Mouse (Mus musculus): ENCODE results near the gene Brca2.

DNA sequence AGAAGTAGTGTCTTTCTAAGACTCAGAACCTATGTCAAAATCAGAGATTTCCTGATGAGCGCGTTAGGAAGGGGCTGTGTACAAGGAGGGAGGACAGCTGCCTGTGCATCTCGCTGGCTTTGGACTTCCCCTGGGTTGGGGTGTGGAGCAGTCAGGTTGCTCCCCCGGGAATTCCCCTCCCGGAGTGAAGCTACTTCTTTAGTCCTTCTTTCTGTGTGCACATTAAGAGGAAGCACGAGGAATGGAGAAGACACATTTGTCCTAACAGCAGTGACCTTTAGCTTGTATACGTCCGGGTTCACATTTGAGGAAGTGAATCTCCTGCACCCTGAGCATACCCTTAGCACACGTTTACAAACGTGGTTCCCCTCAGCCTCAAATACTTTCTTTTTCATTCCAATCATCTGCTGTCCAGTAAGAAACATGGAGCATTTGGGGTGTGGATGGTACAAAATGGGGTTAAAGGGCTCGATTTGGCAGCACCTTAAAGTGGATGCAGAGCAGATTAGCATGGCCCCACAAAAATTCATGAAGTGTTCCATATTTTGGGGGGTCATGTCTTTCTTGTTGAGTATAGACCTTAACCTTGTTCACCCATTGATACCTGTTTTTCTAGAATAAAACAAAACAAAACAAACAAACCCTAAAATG lies 73.1 kb downstream of the Brca2 start:
- TF ChIP-seq CTCF (IDR thresholded peaks at IDR 0.05) (no peak), EP300 (IDR thresholded peaks at IDR 0.05) (no peak)

All from lung, postnatal 0 days (tissue).